1 mouse cellular context compared by ENCODE assay signal in genomic region chr14:20701554-20701953, GRCm38 (mm10).
TF ChIP-seq lines count a peak whose summit lies in the region.

No protein-coding gene starts in this region.

TF ChIP-seq in MEL, 35 proteins besides CTCF, POLR2A, EP300 and RAD21:
- 0 out of 2 replicates have a peak, but pooled peaks have one; percentile 29 for TF ChIP-seq MXI1 (IDR thresholded peaks at IDR 0.05; ENCODE audit: low read depth, low read length)
- no peak for TF ChIP-seq SMC3 (IDR thresholded peaks at IDR 0.05; ENCODE audit: low read depth, low read length)
- no peak for TF ChIP-seq GATA1 (IDR thresholded peaks at IDR 0.05; ENCODE audit: low read depth, low read length)
- no peak for TF ChIP-seq POLR2AphosphoS5 (IDR thresholded peaks at IDR 0.05; ENCODE audit: borderline replicate concordance, low read depth, low read length)
- TF ChIP-seq TBP (IDR thresholded peaks at IDR 0.05; ENCODE audit: low read depth, low read length), result no peak
TF ChIP-seq in MEL: peak in this region for 1.
